In genomic region chr9:66769275-66769674, GRCm38 (mm10) we compare ENCODE assay signal across 15 mouse cellular contexts. TPM values are rescaled to one million over a fixed set of nuclear protein-coding genes. Genes with fewer than 3 reads are reported as not detected.
DNase-seq lines count a peak whose midpoint lies in the region; ATAC-seq and TF ChIP-seq lines count a peak whose summit lies in the region.
"Had no signal": no experiment of that assay in that cellular context is flagged by ENCODE, and none has a peak within 500 bp of the region (broad histone marks: within the 10 kb centered on the region; RNA-seq: fewer than 3 reads in every experiment).

No protein-coding gene starts in this region.

- H3K4me1 ChIP-seq in heart, embryonic 11.5 days (ENCODE audit: control insufficient read depth, insufficient read depth, low read length) = no peaks in the 10 kb centered on the region
- H3K4me1 ChIP-seq in intestine, embryonic 14.5 days (replicated peaks; ENCODE audit: control insufficient read depth, insufficient read depth, low read length) = peaks cover 7% of the 10 kb centered on the region; the same call in 1 of the 2 replicates
- peaks cover 10% of the 10 kb centered on the region; the same call in 1 of the 2 replicates for H3K4me1 ChIP-seq in small intestine, adult 2 months (ENCODE audit: control insufficient read depth, insufficient read depth, insufficient read length, low read length)
- H3K4me1 ChIP-seq: limb, embryonic 15.5 days; midbrain, embryonic 12.5 days had no signal

- no peak overlapping the region for H3K4me3 ChIP-seq in heart, embryonic 11.5 days (ENCODE audit: low read depth, low read length)
- H3K4me3 ChIP-seq in intestine, embryonic 14.5 days (ENCODE audit: low read depth, low read length) = no peak overlapping the region
- H3K4me3 ChIP-seq in small intestine, adult 2 months (ENCODE audit: low read depth, low read length) = no peak overlapping the region
- H3K4me3 ChIP-seq: erythroblast, embryonic 14.5 days; limb, embryonic 15.5 days; midbrain, embryonic 12.5 days had no signal

- no peaks in the 10 kb centered on the region for H3K9me3 ChIP-seq in heart, embryonic 11.5 days (replicated peaks; ENCODE audit: control insufficient read depth, low read length)
- no peaks in the 10 kb centered on the region for H3K9me3 ChIP-seq in intestine, embryonic 14.5 days (ENCODE audit: control insufficient read depth, low read length)
- H3K9me3 ChIP-seq: limb, embryonic 15.5 days; midbrain, embryonic 12.5 days had no signal

- H3K27me3 ChIP-seq in heart, embryonic 11.5 days (ENCODE audit: control insufficient read depth, insufficient read depth, low read length) = no peaks in the 10 kb centered on the region
- H3K27me3 ChIP-seq in intestine, embryonic 14.5 days (replicated peaks; ENCODE audit: control insufficient read depth, insufficient read depth, low read length) = no peaks in the 10 kb centered on the region
- no peaks in the 10 kb centered on the region for H3K27me3 ChIP-seq in small intestine, adult 2 months (ENCODE audit: control insufficient read depth, insufficient read depth, low read length)
- H3K27me3 ChIP-seq: limb, embryonic 15.5 days; midbrain, embryonic 12.5 days had no signal

- TF ChIP-seq CTCF in small intestine, adult 2 months (IDR thresholded peaks at IDR 0.05; ENCODE audit: extremely low read depth, insufficient read length, insufficient replicate concordance, low read depth, low read length) = no peak

- no peak for TF ChIP-seq POLR2A in small intestine, adult 2 months (IDR thresholded peaks at IDR 0.05; ENCODE audit: low read depth, low read length)

- DNase-seq in heart, postnatal 10 days = peak; percentile 6 to 18
- DNase-seq in intestine, embryonic 14.5 days (ENCODE audit: low spot score) = peak; percentile 59
- DNase-seq in kidney, postnatal 4 days = peak; percentile 57 to 73
- no peak for DNase-seq in c-Kit-positive CD71-positive TER-119-positive erythroid progenitor cells, embryonic 14.5 days (ENCODE audit: low spot score)
- no peak for DNase-seq in right cerebral cortex, adult 2 months (ENCODE audit: low spot score in 2 of 2)
- DNase-seq: layer of hippocampus, postnatal 36 days; spleen, adult 18-20 months had no signal

- no peaks in the 10 kb centered on the region for H3K36me3 ChIP-seq in heart, embryonic 11.5 days (ENCODE audit: control insufficient read depth, insufficient read depth, low read length)
- H3K36me3 ChIP-seq in intestine, embryonic 14.5 days (ENCODE audit: control insufficient read depth, insufficient read depth, low read length) = no peaks in the 10 kb centered on the region
- H3K36me3 ChIP-seq in small intestine, adult 2 months (ENCODE audit: control insufficient read depth, insufficient read depth, low read length) = no peaks in the 10 kb centered on the region
- H3K36me3 ChIP-seq: limb, embryonic 15.5 days; midbrain, embryonic 12.5 days had no signal

- ATAC-seq in heart, embryonic 11.5 days (replicated peaks; ENCODE audit: insufficient number of reproducible peaks, low FRiP score, low TSS enrichment) = no peak
- peak; percentile 85 for ATAC-seq in intestine, embryonic 14.5 days (replicated peaks; ENCODE audit: low FRiP score, low TSS enrichment, low read depth)
- no peak for ATAC-seq in erythroblast, adult 5-6 weeks (replicated peaks; ENCODE audit: low FRiP score, poor library complexity, severe bottlenecking)
- ATAC-seq: activated CD4-positive, CD25-positive, alpha-beta regulatory T cell, adult 4 months had no signal

- no peak overlapping the region for H3K27ac ChIP-seq in heart, embryonic 11.5 days (ENCODE audit: low read depth, low read length)
- H3K27ac ChIP-seq in intestine, embryonic 14.5 days (ENCODE audit: low read depth) = no peak overlapping the region
- peak overlapping the region; percentile 95 for H3K27ac ChIP-seq in small intestine, adult 2 months (ENCODE audit: insufficient read depth, low read depth, low read length)
- H3K27ac ChIP-seq: limb, embryonic 15.5 days; midbrain, embryonic 12.5 days had no signal

- 73% methylated on average over 3 of the region's 3 CpGs for WGBS in heart, embryonic 11.5 days (ENCODE audit: insufficient replicate concordance)
- WGBS in intestine, embryonic 14.5 days = 60% methylated on average over 3 of the region's 3 CpGs
- WGBS in small intestine, adult 2 months = 31% methylated on average over 3 of the region's 3 CpGs

- H3K4me2 ChIP-seq in heart, embryonic 11.5 days = no peak overlapping the region
- no peak overlapping the region for H3K4me2 ChIP-seq in intestine, embryonic 14.5 days (ENCODE audit: low read length)
- H3K4me2 ChIP-seq: limb, embryonic 15.5 days; midbrain, embryonic 12.5 days had no signal

- no peak overlapping the region for H3K9ac ChIP-seq in heart, embryonic 11.5 days (ENCODE audit: low read depth, low read length)
- no peak overlapping the region for H3K9ac ChIP-seq in intestine, embryonic 14.5 days (ENCODE audit: low read length)
- H3K9ac ChIP-seq: limb, embryonic 15.5 days; midbrain, embryonic 12.5 days had no signal

- intact Hi-C loops in heart, postnatal 10 days (cut with DNase I) = no loop called here

RNA-seq across cellular contexts. Expression of gene Aph1b, which starts 26.0 kb away (rescaled TPM):
- 1 to 10 TPM; 6.5 to 8.1 TPM for total RNA-seq in heart, postnatal 10 days (2021)
- polyA plus RNA-seq in heart, embryonic 11.5 days (2014; fragmentation: Nextera tagmentation; extraction: Ambion mirVana) = 8.2 and 8.9 TPM in 2 replicates
- polyA plus RNA-seq in intestine, embryonic 14.5 days (2014; fragmentation: Nextera tagmentation; extraction: Ambion mirVana) = 9.5 and 13.0 TPM in 2 replicates
- 0.68 and 0.79 TPM in 2 replicates for polyA plus RNA-seq in small intestine, adult 2 months (2012; rRNA removed)
- 3.6 and 4.6 TPM in 2 replicates for total RNA-seq in erythroblast, adult 5-6 weeks (2015; ENCODE audit: low replicate concordance)
- total RNA-seq in erythroblast, adult 5-6 weeks (2017; ENCODE audit: low replicate concordance) = 1.2 and 2.2 TPM in 2 replicates

RNA-seq across cellular contexts. Expression of gene Gm10647, which starts 27.6 kb away (rescaled TPM):
- total RNA-seq in heart, postnatal 10 days (2021) = under 1 TPM; 0.17 to 0.32 TPM
- polyA plus RNA-seq in heart, embryonic 11.5 days (2014; fragmentation: Nextera tagmentation; extraction: Ambion mirVana) = 0.60 and 0.83 TPM in 2 replicates
- polyA plus RNA-seq in intestine, embryonic 14.5 days (2014; fragmentation: Nextera tagmentation; extraction: Ambion mirVana) = 0.55 and 1.0 TPM in 2 replicates
- 0.06 TPM in 1 of 2 replicates, not detected in the other for polyA plus RNA-seq in small intestine, adult 2 months (2012; rRNA removed)
- not detected in 2 replicates for total RNA-seq in erythroblast, adult 5-6 weeks (2015; ENCODE audit: low replicate concordance)
- 0.42 and 0.68 TPM in 2 replicates for total RNA-seq in erythroblast, adult 5-6 weeks (2017; ENCODE audit: low replicate concordance)
- total RNA-seq: gastrocnemius, adult 18-20 months had no signal
- polyA plus RNA-seq: activated CD4-positive, CD25-positive, alpha-beta regulatory T cell, adult 4 months; erythroblast, embryonic 14.5 days had no signal

RNA-seq across cellular contexts. Expression of gene Car12, which starts 55.8 kb away (rescaled TPM):
- under 1 TPM; 0.17 to 0.31 TPM for total RNA-seq in heart, postnatal 10 days (2021)
- 0.28 and 0.30 TPM in 2 replicates for polyA plus RNA-seq in heart, embryonic 11.5 days (2014; fragmentation: Nextera tagmentation; extraction: Ambion mirVana)
- 3.2 and 5.4 TPM in 2 replicates for polyA plus RNA-seq in intestine, embryonic 14.5 days (2014; fragmentation: Nextera tagmentation; extraction: Ambion mirVana)
- polyA plus RNA-seq in small intestine, adult 2 months (2012; rRNA removed) = 2.8 and 4.4 TPM in 2 replicates
- total RNA-seq in erythroblast, adult 5-6 weeks (2015; ENCODE audit: low replicate concordance) = 1.5 and 4.6 TPM in 2 replicates
- total RNA-seq in erythroblast, adult 5-6 weeks (2017; ENCODE audit: low replicate concordance) = not detected in 2 replicates
- polyA plus RNA-seq: erythroblast, embryonic 14.5 days had no signal

Comparison
In these comparisons a context has a peak if more than half of its experiments do, and no peak if none do; other contexts are left out.
1. DNase-seq: peak in heart, postnatal 10 days (2 of 2), intestine, embryonic 14.5 days (single experiment) and kidney, postnatal 4 days (2 of 2); none in c-Kit-positive CD71-positive TER-119-positive erythroid progenitor cells, embryonic 14.5 days (single experiment) and right cerebral cortex, adult 2 months (0 of 2).